Mouse (Mus musculus): ENCODE data around the gene Rtkn.

DNA sequence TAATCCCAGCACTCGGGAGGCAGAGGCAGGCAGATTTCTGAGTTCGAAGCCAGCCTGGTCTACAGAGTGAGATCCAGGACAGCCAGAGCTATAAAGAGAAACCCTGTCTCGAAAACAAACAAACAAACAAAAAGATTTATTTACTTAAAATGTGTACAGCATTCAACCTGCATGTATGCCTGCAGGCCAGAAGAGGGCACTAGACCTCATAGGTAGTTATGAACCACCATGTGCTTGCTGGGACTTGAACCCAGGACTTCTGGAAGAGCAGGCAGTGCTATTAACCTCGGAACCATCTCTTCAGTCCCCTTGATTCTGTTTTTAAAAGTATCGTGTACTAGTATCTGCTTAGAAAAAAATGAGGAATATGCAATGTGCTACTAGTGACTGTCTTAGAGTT is 7.8 kb upstream of the Rtkn start:
- TF ChIP-seq CTCF (IDR thresholded peaks at IDR 0.05; ENCODE audit: low read depth) (peak; percentile 8; the same call in 1 of the 2 replicates), EP300 (IDR thresholded peaks at IDR 0.05; ENCODE audit: low read depth) (no peak)

All from heart, postnatal 0 days (tissue).